Mouse (Mus musculus): ENCODE results near the gene Nanog.

Nanog gene

GRCm38 (mm10) chr6:122762952-122763700 is 55.8 kb downstream of the Nanog start:
- no peak for DNase-seq (ENCODE audit: low spot score)

- DNase-seq (ENCODE audit: low spot score), result no peak
Observed at GRCm38 (mm10) chr6:122763844-122764445, 56.7 kb downstream of the Nanog start.
